Mouse (Mus musculus): ENCODE results near the gene Gm45062. TPM values are rescaled to one million over a fixed set of nuclear protein-coding genes. Genes with fewer than 3 reads are reported as not detected.

The Gm45062 gene
- polyA plus RNA-seq, 1 experiment, result 1.2 TPM

DNA sequence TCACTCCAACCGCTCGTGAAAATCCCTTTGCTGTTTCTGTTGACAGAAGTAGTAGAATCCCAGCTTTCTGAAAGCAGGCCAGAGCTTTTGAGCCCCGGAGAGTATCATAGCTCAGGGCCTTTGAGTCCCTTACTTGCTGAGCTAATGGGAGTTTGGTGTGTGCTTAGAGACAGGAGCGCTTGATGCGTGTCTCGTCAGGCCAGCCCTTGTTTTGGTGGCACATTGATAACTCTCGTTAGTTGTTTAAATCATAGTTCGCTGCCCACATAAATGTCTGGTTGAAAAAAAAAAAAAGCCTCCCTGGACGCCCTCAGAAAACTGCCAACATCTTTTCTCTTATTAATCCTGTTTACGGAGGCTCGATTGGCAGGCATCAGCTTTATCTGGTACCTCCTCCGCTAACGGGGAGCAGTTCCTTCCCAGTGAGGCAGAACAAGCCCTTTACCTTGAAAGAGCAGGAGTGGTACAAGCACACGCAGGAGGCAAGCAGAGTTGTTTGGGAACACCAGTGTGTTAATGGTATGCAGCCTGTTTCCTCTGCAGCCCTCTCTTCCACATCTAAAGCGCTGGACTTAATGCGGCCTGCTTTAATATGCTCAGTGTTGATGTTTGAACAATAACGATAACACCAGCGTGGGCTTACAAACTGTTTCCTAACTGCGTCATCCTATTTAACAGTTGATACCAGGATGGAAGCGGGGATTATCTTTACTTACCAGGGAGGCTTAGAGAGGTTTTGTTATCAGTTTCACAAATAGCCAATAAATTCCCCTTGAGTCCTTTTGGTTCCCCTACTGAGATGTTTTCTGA, 228.0 kb downstream of the Gm45062 start:
- TF ChIP-seq POLR2A (IDR thresholded peaks at IDR 0.05; ENCODE audit: borderline replicate concordance, extremely low read depth, low read depth, low read length) (no peak), CTCF (IDR thresholded peaks at IDR 0.05; ENCODE audit: insufficient read depth, low read length) (no peak)
- 76% methylated on average over 20 of the region's 20 CpGs for WGBS
- H3K4me3 ChIP-seq (replicated peaks; ENCODE audit: extremely low read depth, low read depth, low read length), result no peak overlapping the region
- no peak for DNase-seq
- peaks cover 5% of the 10 kb centered on the region for H3K4me1 ChIP-seq (ENCODE audit: control insufficient read depth, insufficient read depth, low read length)

DNA sequence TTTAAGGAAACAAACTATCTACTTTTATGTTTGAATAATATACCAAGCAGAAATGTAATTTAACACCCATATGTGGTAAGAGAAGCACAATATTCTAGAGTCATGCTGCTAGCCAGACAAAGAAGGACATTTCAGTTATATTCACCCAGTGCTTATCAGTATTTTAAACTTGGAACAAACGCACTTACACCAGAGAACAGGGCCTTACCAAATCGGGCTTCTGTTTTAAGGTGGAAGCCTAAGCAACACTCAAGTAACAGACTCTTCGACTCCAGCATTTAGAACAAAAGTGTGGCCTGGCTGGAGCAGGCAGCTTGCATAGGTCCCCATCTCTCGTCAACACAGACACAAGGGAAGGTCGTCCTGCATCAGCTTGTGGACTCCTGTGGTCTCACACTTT, 229.0 kb downstream of the Gm45062 start:
- H3K4me3 ChIP-seq (replicated peaks; ENCODE audit: extremely low read depth, low read depth, low read length), result no peak overlapping the region
- WGBS, result 58% methylated on average over 5 of the region's 5 CpGs
- TF ChIP-seq CTCF (IDR thresholded peaks at IDR 0.05; ENCODE audit: insufficient read depth, low read length), result no peak
- no peak for TF ChIP-seq POLR2A (IDR thresholded peaks at IDR 0.05; ENCODE audit: borderline replicate concordance, extremely low read depth, low read depth, low read length)
- DNase-seq, result no peak
- peaks cover 5% of the 10 kb centered on the region for H3K4me1 ChIP-seq (ENCODE audit: control insufficient read depth, insufficient read depth, low read length)

DNA sequence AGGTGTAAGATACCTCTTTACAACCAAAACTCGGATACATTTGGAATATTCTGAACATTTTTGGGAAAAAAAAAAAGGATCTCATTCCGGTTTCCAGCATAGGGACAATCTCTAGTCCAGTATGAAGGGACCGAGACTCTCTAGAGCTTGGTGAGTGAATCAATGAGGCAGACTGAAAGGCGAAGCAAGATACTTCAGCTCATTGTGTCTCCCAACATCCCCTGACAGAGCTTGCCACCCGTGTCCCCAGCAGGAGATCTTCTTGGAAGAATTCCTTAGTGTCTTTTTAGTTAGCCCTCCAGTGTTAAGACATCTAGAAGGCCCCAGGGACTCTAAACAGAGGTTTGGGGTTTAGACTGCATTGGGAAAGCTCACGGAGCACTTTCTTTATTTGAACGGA, 230.0 kb downstream of the Gm45062 start:
- TF ChIP-seq CTCF (IDR thresholded peaks at IDR 0.05; ENCODE audit: insufficient read depth, low read length) (no peak), POLR2A (IDR thresholded peaks at IDR 0.05; ENCODE audit: borderline replicate concordance, extremely low read depth, low read depth, low read length) (no peak)
- DNase-seq, result no peak
- 87% methylated on average over 7 of the region's 7 CpGs for whole genome bisulfite sequencing
- no peak overlapping the region for H3K4me3 ChIP-seq (replicated peaks; ENCODE audit: extremely low read depth, low read depth, low read length)
- H3K4me1 ChIP-seq (ENCODE audit: control insufficient read depth, insufficient read depth, low read length), result peaks cover 5% of the 10 kb centered on the region

DNA sequence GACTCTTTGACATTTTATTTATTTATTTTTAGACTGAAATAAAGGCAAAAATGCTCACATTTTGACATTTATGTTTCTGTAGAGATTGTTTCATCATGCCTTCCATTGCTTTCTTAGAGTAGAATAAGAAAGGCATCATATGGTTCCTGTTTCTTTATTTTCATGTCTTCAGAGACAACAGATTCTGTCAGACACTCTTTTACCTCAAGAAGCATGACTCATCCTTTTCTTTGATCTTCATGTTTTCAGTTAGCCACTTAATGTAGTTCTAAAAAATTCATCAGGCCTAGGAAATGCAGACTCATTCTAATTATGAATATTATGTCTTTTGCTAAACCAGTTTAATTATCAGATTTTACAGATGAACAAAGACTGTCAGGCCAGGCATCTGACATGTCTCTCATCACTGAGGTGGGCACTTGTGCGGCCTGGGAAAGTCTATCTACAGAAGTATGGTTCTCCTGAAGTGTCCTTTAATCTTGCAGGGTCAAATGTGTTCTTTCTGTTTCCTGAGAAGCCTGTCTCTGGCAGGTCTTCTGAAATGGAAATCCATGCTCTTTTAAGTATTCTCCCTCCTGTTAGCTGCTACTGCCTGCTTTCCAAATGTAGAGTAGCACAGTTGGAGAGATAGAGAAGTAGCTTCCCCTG, 230.8 kb downstream of the Gm45062 start:
- Histone ChIP-seq H3K4me1 (ENCODE audit: control insufficient read depth, insufficient read depth, low read length) (peaks cover 3% of the 10 kb centered on the region; the same call in 1 of the 2 replicates), H3K4me3 (replicated peaks; ENCODE audit: extremely low read depth, low read depth, low read length) (no peak overlapping the region)
- DNase-seq, result no peak
- WGBS, result 88% methylated on average over 1 of the region's 1 CpGs
- TF ChIP-seq CTCF (IDR thresholded peaks at IDR 0.05; ENCODE audit: insufficient read depth, low read length) (no peak), POLR2A (IDR thresholded peaks at IDR 0.05; ENCODE audit: borderline replicate concordance, extremely low read depth, low read depth, low read length) (no peak)

DNA sequence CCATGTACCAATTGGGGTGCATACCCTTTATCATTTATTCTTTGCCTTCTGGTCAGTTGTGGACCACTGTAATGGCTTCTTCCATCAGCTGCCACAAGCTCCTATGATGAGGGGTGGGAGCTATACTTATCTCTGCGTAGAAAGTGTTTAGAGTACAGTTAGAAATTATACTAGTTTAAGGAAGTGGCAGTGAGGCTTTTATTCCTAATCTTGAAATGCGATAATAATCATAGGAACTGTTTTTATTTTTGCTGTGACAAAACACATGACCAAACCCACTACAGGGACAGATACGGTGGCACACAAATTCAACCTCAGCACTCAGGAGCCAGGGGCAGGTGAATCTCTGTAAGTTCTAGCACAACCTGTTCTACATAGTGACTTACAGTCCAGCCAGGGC, 233.0 kb downstream of the Gm45062 start:
- no peak for DNase-seq
- Histone ChIP-seq H3K4me1 (ENCODE audit: control insufficient read depth, insufficient read depth, low read length) (peaks cover 3% of the 10 kb centered on the region; the same call in 1 of the 2 replicates), H3K4me3 (replicated peaks; ENCODE audit: extremely low read depth, low read depth, low read length) (no peak overlapping the region)
- WGBS, result 90% methylated on average over 3 of the region's 3 CpGs
- TF ChIP-seq POLR2A (IDR thresholded peaks at IDR 0.05; ENCODE audit: borderline replicate concordance, extremely low read depth, low read depth, low read length), result no peak
- no peak for TF ChIP-seq CTCF (IDR thresholded peaks at IDR 0.05; ENCODE audit: insufficient read depth, low read length)

DNA sequence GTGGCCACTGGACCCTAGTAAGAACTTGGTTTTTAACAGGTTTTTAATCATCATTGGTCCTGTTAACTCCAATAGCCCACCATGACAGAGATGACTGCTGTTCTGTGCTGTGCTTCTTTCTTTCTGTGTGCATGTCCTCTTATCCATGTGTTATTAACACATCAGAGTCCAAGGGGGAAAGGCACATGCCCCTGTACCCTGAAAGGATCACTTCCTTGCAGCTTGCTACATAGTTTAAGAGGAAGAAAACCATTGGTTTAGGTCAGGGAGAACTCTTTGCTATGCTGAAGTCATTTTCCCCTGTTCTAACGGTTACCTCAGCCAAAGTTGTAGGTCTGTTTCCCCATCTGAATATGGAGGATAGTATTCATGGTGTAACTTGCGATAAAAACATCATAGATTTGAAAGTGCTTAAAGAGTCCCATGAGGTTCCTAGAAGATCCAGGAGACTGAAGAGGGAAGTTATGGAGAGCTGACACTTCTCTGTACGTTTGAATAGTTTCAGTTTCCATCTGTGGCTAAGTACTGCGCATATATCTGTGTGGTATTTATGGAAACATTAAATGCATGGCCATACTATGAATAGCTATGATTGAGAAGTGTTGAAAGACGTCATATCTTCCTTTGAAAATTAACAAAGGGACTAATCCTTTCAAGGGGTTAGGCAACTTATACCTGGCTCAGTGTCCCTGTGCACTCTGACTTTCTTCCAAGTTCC, 236.0 kb downstream of the Gm45062 start:
- 65% methylated on average over 5 of the region's 5 CpGs for WGBS

DNA sequence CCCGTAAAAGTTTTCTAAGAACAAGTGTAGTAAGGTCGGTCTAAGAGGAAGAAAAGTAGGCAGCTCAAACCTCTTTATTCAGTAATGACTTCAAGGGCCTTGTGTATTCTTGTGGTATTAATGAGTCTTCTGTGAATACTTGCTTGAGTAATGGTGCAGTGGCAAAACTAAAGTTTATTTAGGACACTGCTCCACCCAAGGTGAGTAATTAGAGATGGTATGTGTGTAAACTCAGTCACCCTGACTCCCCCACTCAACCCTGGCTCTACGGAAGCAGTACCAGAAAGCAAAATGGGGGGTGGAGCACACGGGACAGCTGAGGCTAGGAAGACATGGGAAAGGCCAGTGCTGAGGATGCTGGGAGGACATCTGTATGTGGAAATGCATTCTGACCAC, 236.6 kb downstream of the Gm45062 start:
- 52% methylated on average over 4 of the region's 4 CpGs for WGBS
- no peak for TF ChIP-seq CTCF (IDR thresholded peaks at IDR 0.05; ENCODE audit: insufficient read depth, low read length)
- DNase-seq, result no peak
- Histone ChIP-seq H3K4me1 (ENCODE audit: control insufficient read depth, insufficient read depth, low read length) (peaks cover 3% of the 10 kb centered on the region; the same call in 1 of the 2 replicates), H3K4me3 (replicated peaks; ENCODE audit: extremely low read depth, low read depth, low read length) (no peak overlapping the region)

More for the DNA sequence above, 236.0 kb downstream of the Gm45062 start:
- peaks cover 3% of the 10 kb centered on the region; the same call in 1 of the 2 replicates for H3K4me1 ChIP-seq (ENCODE audit: control insufficient read depth, insufficient read depth, low read length)
- TF ChIP-seq POLR2A (IDR thresholded peaks at IDR 0.05; ENCODE audit: borderline replicate concordance, extremely low read depth, low read depth, low read length) (no peak), CTCF (IDR thresholded peaks at IDR 0.05; ENCODE audit: insufficient read depth, low read length) (no peak)
- H3K4me3 ChIP-seq (replicated peaks; ENCODE audit: extremely low read depth, low read depth, low read length), result no peak overlapping the region
- DNase-seq, result no peak

DNA sequence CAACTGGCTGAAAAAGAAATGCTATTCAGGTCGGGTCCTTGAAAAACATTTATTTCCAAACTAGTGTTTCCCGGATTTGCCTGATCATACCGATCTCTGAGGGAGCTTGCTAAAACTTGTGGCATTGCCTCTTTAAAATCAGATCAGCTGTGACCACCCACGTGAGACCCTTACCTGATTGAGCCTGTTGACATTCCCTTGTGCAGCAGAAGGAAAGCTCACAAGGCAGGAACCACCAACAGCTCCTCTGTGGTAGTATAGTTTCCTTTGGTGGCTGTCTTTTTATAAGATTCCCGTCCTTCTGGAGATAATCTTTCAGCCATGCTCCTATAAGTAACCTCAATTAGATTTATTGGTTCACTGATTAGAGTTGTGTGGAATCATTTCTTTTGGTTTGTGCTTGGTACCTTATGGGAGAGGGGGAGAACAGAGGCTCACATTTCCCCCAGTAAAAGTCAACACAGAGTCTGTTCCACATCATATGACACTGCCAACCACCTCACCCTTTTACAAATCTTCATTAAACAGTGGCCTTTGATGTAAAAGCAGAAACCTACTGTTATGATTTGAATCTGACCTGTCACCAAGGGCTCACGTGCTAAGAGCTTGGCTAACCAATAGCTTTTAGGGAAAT, 238.1 kb downstream of the Gm45062 start:
- 72% methylated on average over 6 of the region's 6 CpGs for WGBS
- Histone ChIP-seq H3K4me3 (replicated peaks; ENCODE audit: extremely low read depth, low read depth, low read length) (no peak overlapping the region), H3K4me1 (ENCODE audit: control insufficient read depth, insufficient read depth, low read length) (peaks cover 3% of the 10 kb centered on the region; the same call in 1 of the 2 replicates)
- TF ChIP-seq CTCF (IDR thresholded peaks at IDR 0.05; ENCODE audit: insufficient read depth, low read length), result no peak
- DNase-seq, result no peak

DNA sequence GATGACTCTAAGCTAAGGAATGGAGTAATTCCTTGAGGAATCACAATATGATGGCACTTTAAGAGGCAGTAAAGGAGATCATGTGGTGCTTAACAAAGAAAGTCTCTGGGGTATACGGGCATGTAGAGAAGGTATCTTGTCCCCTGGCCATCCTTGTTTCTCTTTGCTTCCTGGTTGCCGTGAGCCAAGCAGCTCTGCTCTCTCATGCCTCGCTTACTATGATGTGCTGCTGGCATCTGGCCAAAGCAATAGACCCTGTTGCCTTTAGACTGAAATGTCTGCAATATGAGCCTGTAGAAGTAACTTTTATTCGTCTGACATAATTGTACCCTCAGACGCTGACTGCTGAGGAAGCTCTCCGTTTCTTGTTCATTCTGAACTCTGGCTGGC, 238.6 kb downstream of the Gm45062 start:
- 61% methylated on average over 6 of the region's 6 CpGs for WGBS
- no peak for TF ChIP-seq CTCF (IDR thresholded peaks at IDR 0.05; ENCODE audit: insufficient read depth, low read length)
- TF ChIP-seq POLR2A (IDR thresholded peaks at IDR 0.05; ENCODE audit: borderline replicate concordance, extremely low read depth, low read depth, low read length), result no peak
- peaks cover 3% of the 10 kb centered on the region; the same call in 1 of the 2 replicates for H3K4me1 ChIP-seq (ENCODE audit: control insufficient read depth, insufficient read depth, low read length)
- no peak overlapping the region for H3K4me3 ChIP-seq (replicated peaks; ENCODE audit: extremely low read depth, low read depth, low read length)
- no peak for DNase-seq
